Mouse (Mus musculus) cerebellum, adult 18-20 months (tissue): ENCODE measurements around the gene Gm21876.
"Not testable (repeated sequence)": the region's sequence is repeated elsewhere in the genome, so short reads cannot be mapped to it uniquely, and the experiment has no call there.

Experiments used
- DNase-seq, 2 experiments: peaks; one replicate each; pipeline ENCODE4 v3.0.0; 2021

The Gm21876 gene

DNA sequence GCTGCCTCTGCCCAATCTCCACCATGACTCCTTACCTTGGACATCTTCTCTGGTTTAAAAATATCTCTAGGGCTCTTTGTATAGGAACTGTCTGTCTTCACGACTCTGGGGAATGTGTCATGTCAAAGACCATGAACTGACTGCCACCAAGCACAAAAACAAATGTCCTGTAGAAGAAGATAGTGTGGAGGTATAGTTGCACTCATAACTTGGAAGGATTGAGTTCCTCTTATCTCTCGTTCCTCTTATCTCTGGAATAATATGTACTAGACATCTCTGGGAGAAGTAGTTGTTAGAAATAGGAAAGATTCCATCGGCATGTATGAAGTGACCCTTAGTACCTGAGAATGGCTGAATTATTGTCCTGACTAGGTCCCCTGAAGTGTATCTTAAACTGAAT is at the start of gene Gm21876:
Gene Gm21876, minus strand, starts transcription at position 101 of the 400 bp plus-strand sequence.
- no peak for DNase-seq

DNA sequence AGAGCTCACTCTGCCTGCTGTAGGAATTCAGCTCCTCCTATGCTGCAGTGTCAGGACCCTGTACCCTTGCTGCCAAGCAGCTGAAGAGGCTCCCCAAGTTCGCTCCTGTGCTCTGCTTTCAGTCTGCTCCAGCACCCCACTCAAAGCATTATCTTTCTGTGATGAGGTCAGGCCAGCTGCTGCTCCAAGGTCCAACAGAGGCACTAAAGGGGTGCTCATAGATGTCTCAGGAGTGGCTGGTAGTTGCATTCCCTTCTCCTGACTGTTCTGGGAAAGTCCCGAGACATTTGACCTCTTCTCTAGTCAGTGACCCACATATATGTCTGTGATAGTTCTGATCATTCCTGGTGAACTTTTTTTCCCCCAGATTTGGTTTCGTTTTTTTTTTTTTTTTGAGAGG is 45.0 kb upstream of the Gm21876 start:
- no peak for DNase-seq

DNA sequence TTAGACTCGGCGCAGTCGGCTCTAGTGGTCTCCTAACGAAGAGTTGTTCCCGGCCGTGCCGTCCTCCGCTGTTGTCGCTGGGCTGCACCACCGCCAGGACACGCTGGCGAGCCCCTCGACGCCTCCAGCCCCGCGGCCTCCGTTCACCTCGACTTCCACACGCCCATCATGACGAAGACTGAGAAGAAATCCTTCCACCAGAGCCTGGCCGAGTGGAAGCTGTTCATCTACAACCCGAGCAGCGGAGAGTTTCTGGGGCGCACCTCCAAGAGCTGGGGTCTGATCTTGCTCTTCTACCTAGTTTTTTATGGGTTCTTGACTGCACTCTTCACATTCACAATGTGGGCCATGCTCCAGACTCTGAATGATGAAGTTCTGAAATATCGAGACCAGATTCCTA is 28.8 kb downstream of the Gm21876 start:
- not testable (repeated sequence) for DNase-seq
